Mouse (Mus musculus) adrenal gland, postnatal 10 days (tissue): ENCODE data around the gene Prss34. TPM values are rescaled to one million over a fixed set of nuclear protein-coding genes. Genes with fewer than 3 reads are reported as not detected.

ENCODE experiments used
- DNase-seq: peaks from one replicate; pipeline ENCODE4 v3.0.0; 2021; ENCODE audit warnings: mixed read lengths
- total RNA-seq, 2 experiments: library from RNA; stranded (reverse); gene quantifications; 2 replicates each; pipeline ENCODE4 v1.2.3; 2021

Prss34 gene
- total RNA-seq, 2 experiments from 2014 or later: 1.8 to 2.4 TPM

- DNase-seq: no peak
These were observed 20.2 kb downstream of the Prss34 start, which contains the start of gene Prss29 for GRCm38 (mm10) chr17:25318354-25318753. Gene Prss29 (plus strand): TSS chr17:25318654.

GRCm38 (mm10) chr17:25320819-25321218, 22.6 kb downstream of the Prss34 start:
- no peak for DNase-seq

DNA sequence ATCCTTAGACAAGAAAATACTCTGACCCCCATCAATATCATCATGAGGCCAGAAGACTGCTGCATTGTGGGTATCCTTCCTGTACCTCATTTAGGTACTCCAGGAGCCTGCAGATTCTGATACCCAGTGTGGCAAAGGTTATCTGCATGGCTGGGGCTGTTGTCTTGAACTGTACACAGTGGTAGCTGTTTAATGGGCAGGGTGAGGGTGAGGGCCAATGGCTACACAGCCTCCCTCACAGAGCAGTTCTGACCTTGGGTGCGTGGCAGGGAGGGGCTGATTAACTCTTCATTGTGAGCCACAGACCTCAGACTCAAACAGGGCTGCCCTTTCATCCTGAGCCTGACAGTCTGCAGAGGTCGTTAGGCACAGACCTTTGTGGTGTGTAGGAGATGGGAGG, 24.7 kb downstream of the Prss34 start:
- no peak for DNase-seq

- no peak for DNase-seq
These were observed 34.1 kb downstream of the Prss34 start for GRCm38 (mm10) chr17:25332321-25332720.

DNA sequence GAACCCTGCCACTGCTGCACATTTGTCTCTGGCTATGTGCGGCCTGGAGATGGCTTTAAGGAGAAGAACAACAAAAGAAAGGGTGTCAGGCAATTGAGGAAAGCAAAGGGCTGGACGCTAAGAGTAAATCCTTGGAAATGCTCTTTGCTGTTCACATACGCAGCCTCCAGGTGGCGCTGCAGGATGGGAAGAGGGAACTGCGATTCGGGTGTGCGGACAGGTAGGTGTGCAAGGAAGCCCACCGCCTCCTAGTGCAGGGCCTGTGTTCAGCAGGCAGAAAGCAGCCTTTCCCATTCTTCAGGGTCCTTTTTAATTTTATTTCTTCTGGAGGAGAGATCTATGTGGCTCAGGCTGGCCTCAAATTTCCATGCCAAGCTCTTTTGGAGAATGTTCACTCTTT, 35.7 kb downstream of the Prss34 start:
- DNase-seq: peak; percentile 80

- no peak for DNase-seq
These were observed 40.0 kb downstream of the Prss34 start for GRCm38 (mm10) chr17:25338218-25338617.

DNA sequence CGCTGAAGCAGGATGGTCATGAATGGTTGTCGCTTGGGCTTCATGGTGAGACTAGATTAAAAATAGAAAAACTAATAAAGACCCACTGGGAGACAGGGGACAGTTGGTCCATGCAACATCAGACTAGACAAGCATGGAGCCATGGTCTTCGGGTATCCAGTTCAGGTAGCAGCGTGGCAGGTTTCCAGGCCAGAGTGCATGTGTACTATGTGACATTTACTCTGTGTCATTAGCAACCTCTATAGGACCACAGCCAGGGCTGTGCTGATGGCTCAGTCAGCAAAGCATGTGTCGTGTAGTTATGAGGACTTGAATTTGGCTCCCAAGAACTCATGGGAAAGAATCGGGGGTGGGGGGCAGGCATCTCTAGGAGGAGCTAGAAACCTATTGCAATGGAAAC, 41.8 kb downstream of the Prss34 start:
- DNase-seq: no peak

DNA sequence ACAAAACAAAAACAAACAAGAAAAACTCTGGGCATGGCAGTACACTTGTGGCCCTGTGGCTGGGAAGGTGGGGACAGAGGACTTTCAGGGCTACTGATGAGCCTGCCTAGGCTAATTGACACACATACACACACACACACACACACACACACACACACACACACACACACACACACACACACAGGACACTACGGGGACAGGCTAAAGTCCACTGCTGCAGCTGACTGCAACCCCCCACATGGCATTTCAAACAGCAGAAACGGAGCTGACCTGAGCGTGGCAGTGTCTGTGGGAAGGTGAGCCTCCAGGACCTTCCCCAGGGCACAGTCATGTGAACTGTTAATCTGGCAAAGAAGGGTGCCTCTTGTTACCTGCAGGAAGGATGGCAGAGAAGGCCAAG, 43.3 kb downstream of the Prss34 start:
- no peak for DNase-seq

DNA sequence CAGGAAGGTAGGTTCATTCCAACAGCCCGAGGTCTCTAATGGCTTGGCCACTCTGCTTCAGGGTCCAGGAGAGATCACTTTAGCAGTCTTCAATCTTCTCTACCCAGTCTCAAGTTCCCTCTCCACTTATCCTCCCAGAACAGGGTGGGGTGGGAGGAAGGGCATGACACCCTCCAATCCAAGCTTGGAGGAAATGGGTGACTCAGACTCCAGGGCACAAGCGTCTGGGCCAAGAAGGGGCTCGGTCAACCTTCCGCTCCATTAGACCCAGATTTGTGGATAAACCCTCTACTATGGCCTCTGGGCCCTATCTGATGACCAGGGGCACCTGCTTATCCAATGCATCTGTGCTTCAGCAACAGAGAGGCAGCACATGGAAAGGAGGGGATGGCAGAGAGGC, 47.3 kb downstream of the Prss34 start, which contains the start of gene Tpsab1:
Gene Tpsab1 (minus strand): TSS at position 101 of the 400 bp plus-strand sequence.
- DNase-seq: no peak

Other genes with a start within 250 kb of the Prss34 start
- 10 to 100 TPM; 23.1 to 31.8 TPM for gene Tmem204, start 214.8 kb upstream of the Prss34 start, total RNA-seq
- 10 to 100 TPM; 17.6 to 30.4 TPM for gene Telo2, start 182.4 kb upstream of the Prss34 start, total RNA-seq
- under 1 TPM; 0.18 to 0.69 TPM for gene Ptx4, start 177.6 kb upstream of the Prss34 start, total RNA-seq
- gene Clcn7, start 165.0 kb upstream of the Prss34 start, total RNA-seq: 10 to 100 TPM; 29.8 to 33.3 TPM
- not detected for gene Ccdc154, start 135.9 kb upstream of the Prss34 start, total RNA-seq
- gene Gm38655, start 122.9 kb upstream of the Prss34 start, total RNA-seq: not detected
- 10 to 100 TPM; 19.8 to 24.3 TPM for gene BC003965, start 113.8 kb upstream of the Prss34 start, total RNA-seq
- gene Unkl, start 110.0 kb upstream of the Prss34 start, total RNA-seq: 10 to 100 TPM; 12.3 to 19.8 TPM
- gene Gnptg, start 58.3 kb upstream of the Prss34 start, total RNA-seq: 10 to 100 TPM; 30.6 to 30.7 TPM
- gene Tsr3, start 58.2 kb upstream of the Prss34 start, total RNA-seq: 10 to 100 TPM; 22.1 to 22.6 TPM
- 10 to 100 TPM in 1 of 2 experiments, 1 to 10 TPM in 1; 6.4 to 11.8 TPM for gene Baiap3, start 42.0 kb upstream of the Prss34 start, total RNA-seq
- gene Ube2i, start 23.8 kb upstream of the Prss34 start, total RNA-seq: 100 to 1,000 TPM; 221 to 242 TPM
- gene Prss28, start 10.3 kb downstream of the Prss34 start, total RNA-seq: not detected
- not detected for gene Prss29, start 20.3 kb downstream of the Prss34 start, total RNA-seq
- 1 to 10 TPM; 3.5 to 4.0 TPM for gene Tpsab1, start 47.2 kb downstream of the Prss34 start, total RNA-seq
- gene Tpsb2, start 67.9 kb downstream of the Prss34 start, total RNA-seq: 10 to 100 TPM in 1 of 2 experiments, 1 to 10 TPM in 1; 9.8 to 11.1 TPM
- not detected for gene Tpsg1, start 70.9 kb downstream of the Prss34 start, total RNA-seq
- 10 to 100 TPM; 23.5 to 46.0 TPM for gene Cacna1h, start 135.4 kb downstream of the Prss34 start, total RNA-seq
- not detected for gene Tekt4, start 156.2 kb downstream of the Prss34 start, total RNA-seq
- under 1 TPM in 1 of 2 experiments, not detected in 1; 0.15 TPM for gene Sstr5, start 198.9 kb downstream of the Prss34 start, total RNA-seq